Mouse (Mus musculus): Measurements from ENCODE around the gene Syt8.

Gene Syt8

DNA sequence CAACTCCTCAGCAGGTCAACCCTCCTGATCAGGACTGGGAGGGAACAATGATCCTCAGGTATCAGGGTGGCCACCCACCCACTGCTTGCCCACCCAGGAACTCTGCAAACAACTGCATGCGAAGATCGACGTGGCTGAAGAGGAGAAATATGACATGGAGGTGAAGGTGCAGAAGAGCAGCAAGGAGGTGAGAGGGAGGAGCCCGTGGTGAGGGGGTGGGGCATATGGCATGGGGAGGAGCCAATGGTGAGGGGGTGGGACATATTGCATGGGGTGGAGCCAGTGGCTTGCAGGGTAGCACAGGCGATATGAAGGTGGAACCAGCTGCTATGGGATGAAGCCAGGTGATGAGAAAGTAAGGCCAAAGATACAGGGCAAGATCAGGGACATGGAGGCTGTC, 8.8 kb downstream of the Syt8 start:
- DNase-seq (ENCODE audit: low read depth in 1 of 2, low spot score in 2 of 2) = no peak

DNA sequence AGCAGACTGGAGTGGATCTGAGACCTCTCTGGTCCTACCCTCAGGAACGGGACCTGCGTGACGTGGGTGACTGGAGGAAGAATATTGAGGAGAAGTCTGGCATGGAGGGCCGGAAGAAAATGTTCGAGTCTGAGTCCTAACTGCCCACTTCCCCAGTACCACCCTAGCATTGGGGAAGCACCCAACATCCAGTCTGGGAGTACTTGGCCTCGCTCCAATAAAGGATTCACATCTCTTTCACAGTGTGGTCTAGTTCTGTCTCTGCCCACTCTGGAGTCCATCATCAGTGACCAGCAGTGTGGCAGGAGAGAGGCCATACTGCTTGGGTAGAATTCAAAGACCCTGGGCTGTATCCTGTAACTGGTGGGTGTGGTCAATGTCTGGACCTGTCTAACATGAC, 9.5 kb downstream of the Syt8 start:
- DNase-seq (ENCODE audit: low read depth in 1 of 2, low spot score in 2 of 2) = no peak

DNA sequence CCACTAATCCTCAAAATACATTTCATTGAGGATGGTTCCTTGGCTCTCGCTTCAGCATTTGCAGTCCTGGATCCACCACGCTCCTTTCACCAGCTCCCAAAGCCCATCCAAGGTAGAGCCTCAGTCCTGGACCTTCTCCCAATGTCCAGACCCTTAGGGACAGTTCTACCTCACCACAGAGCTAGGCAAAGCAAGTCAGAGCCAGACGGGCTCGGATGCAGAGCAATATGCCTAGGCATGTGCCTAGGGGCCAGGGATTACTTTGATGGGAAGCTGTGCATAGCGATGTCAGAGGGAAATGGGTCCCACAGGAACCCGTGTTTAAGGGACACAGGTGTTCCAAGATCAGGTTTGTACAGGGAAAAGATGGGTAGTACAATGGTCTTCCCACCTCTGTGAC, 10.7 kb downstream of the Syt8 start:
- DNase-seq (ENCODE audit: low read depth in 1 of 2, low spot score in 2 of 2) = no peak

DNA sequence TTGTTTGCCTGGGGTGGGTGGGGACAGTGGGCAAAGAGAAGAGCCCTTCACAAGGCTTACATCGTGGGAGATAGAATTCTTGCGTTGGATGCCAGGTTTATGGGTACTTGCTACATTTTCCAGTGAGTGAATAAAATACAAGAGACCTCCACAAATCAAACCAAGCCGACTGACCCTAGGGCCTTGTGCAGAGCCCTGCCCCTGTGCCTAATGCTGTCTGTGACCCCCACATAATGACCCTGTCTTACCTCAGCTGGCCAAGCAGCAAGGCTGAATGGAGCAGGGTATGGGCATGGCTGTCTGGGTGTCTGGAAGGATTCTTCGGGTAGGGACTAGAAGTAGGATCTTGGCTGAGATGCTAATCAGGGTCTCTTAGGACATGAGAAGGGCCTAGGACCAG, 11.6 kb downstream of the Syt8 start:
- DNase-seq (ENCODE audit: low read depth in 1 of 2, low spot score in 2 of 2) = no peak

DNA sequence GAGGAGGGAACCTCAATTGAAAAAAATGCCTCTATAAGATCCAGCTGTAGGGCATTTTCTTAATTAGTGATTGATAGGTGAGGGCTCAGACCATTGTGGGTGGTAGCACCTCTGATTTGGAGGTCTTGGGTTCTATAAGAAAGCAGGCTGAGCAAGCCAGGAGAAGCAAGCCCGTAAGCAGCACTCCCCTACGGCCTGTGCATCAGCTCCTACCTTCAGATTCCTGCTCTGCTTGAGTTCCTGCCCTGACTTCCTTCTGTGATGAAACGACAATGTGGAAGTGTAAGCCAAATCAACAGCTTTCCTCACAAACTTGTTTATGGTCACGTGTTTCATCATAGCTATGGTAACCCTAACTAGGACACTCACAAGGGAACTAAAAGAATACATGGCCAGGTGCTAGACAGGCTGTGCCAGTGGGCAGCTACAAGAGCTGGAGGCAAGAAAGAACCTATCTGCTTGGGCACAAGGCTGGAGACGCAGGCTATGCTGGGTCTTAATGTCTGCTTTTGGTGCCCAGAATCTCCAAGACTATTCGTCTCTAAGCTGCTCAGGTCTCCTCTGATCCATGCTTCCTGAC, 14.5 kb downstream of the Syt8 start:
- no peak for DNase-seq (ENCODE audit: low read depth in 1 of 2, low spot score in 2 of 2)

DNA sequence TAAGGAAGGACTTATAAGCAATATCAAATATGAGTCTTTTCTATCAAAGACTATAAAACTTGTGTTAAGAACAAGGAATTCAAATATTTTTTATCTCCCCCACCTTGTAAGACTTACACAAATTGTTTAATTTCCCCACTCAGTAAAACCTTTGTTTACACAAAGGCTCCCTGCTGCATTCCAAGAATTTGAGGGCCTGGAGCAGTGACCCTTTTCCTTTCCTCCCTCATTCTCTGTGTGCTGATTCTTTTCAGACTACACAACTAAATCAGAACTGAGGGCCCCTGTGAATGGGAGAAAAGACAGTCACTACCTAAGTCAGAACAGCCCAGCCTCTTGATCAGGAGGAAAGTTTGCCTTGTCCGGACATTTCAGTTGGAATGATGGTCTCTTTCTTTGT, 20.1 kb downstream of the Syt8 start:
- DNase-seq (ENCODE audit: low read depth in 1 of 2, low spot score in 2 of 2) = no peak

DNA sequence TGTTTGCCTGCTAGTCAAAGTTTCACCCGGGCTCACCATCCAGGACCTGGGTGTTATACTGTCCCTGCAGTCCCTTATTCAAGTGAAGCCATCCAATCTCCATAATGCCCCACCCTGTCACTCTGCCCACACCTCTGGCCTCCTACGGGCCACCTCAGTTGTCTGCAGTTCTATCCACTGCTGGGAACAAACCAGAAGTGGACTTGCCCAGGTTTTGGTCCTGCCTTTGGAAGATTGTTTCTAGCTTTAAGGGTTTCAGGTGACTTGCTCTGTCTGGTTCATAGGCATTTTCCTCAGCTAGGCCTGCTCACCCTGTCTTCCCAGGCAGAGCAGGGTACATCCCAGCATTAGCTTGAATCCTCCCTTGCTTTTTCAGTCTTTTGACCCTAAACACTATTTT, 20.6 kb downstream of the Syt8 start:
- no peak for DNase-seq (ENCODE audit: low read depth in 1 of 2, low spot score in 2 of 2)

DNA sequence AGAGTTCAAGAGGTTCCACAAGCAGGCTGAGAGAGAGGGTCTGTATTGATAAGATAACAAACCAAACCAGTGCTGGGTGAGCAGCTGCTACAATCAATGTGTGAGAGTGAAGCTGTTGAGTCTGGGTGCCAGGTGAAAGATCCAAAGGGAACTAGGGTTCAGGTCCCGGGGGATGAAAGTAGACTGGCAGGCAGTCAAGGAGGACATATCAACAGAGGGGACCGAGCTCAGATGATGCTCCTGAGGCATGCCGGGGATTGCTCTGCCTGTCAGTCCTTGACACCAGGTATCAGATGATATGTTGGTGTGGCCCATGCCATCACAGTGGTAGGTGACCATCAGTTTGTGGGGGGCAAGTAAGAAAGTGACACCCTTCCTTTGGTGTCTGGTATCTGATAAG, 22.2 kb downstream of the Syt8 start:
- DNase-seq (ENCODE audit: low read depth in 1 of 2, low spot score in 2 of 2) = no peak

DNA sequence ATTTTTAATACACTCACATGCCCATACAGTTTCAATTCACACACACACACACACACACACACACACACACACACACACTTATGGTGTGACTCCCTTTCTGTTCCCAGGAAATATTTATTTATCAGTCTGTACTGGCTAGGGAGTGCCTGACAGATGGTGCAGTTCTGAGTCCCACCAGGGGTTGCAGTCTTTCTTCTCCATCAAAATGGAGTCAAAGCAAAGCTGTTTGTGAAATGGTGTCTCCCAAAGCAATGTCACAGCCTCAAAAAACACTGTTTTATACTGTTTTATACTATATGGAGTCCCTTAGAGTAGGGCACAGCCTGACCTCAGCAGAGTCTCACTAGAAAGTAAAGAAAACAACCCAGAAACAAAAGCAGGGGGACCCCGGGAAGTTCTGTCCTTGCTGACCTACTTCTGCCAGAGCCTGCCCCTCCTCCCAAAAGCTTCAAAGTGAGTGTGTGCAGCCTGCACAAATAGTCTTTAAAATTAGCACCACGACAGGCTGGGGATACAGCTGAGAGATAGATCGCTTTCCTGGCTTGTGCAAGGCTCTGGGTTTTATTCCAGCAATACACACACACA, 22.7 kb downstream of the Syt8 start:
- DNase-seq (ENCODE audit: low read depth in 1 of 2, low spot score in 2 of 2) = no peak

DNA sequence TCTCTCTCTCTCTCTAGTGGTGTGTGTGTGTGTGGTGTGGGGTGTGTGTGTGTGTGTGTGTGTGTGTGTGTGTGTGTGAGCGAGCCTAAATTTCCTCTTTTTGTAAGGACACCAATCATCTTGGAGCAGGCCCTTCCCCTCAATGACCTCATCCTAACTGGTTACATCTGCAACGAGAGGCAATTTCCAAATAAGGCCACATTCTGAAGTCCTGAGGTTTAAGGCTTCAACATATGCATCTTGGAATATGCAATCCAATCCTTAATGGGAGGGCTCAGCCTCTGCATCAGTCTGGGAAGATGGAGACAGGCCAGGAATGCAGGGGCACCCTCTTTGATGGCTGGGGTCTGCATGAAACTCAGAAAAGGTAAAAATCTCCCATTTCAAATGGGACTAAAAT, 23.4 kb downstream of the Syt8 start:
- DNase-seq (ENCODE audit: low read depth in 1 of 2, low spot score in 2 of 2) = no peak

DNA sequence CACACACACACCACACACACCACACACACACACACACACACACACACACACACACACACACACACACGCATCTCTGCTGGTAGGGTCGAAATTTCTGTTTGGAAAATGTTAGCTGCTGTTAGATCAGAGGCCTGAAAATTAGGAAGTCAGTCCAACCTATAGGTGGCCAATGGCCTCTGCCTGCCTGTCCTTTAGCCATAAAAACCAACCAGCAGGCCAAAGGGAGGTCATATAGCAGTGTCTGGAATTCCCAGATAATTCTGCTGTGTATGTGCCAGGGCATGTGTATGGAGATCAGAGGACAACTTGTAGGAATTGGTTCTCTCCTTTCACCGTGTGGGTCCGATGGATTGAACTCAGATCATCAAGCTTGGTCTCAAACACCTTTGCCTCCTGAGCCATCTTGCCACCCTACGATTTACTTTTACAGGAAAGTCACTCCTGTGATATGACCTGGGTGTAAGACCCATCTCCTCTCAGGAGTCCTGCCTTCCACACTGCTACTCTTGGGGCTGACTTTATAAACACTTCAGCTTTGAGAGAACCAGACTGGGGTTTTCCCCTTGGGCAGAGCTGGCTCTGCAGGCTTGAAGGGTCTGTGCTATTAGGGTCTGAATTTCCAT, 24.1 kb downstream of the Syt8 start:
- DNase-seq (ENCODE audit: low read depth in 1 of 2, low spot score in 2 of 2) = no peak

DNA sequence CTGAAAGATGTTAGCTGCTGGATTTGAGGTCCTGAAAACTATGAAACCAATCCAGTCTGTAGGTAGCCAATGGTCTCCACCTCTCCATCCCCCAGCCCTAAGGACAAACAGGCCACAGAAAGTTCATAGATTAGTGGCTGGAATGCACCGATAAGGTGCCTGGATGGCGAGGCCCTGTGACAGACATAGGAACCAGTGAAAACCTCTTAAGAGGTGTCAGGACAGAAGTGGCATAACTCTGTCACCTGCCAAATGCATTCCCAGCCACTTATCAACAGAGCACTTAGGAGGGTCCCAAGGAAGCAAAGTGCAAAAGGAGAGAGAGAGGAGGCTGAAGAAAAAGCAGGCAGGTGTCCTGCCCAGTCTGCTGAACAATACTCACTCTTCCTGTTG, 24.6 kb downstream of the Syt8 start:
- DNase-seq (ENCODE audit: low read depth in 1 of 2, low spot score in 2 of 2) = no peak

DNA sequence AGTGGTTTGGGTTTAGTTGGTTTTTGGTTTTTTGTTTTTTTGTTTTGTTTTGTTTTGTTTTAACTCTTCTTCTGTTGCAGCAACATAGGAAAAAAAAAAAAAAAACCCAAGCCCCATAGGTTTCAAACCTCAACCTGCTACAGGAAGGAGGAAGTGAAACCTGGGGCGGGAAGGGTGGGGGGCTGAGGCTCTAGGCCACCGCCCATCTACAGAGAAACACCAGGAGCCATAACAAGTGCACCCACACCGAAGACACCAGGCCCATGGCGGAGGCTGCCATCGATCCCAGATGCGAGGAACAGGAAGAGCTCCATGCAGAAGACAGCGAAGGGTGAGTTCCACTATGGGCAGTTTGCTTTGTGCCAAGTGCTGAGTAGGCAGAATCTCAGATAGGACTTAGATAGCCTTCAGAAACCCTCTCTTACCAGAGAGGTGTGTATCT, 26.0 kb downstream of the Syt8 start, which contains the start of gene Lsp1:
TSS of gene Lsp1 (plus strand) at position 174 of the 442 bp plus-strand sequence.
- no peak for DNase-seq (ENCODE audit: low read depth in 1 of 2, low spot score in 2 of 2)

DNA sequence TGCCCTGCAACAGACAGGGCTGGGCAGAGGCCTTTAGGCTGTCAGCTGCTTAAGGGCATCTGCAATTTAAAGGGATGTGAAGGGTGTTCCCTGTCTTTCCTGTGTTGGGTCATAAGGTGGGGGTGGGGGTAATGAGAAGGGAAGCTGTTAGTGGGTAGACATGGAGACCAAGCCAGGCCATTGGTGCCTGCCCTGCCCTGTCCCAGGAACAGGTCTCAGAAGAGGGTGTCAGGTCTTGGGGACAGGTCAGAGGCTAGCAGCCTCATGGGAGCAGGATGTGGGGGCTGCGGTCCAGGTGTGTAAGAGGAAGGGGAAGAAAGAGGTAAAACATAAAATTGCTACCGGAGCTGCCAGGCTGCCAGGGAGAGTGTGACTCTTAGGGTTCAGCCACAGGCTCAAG, 26.8 kb downstream of the Syt8 start:
- DNase-seq (ENCODE audit: low read depth in 1 of 2, low spot score in 2 of 2) = no peak

DNA sequence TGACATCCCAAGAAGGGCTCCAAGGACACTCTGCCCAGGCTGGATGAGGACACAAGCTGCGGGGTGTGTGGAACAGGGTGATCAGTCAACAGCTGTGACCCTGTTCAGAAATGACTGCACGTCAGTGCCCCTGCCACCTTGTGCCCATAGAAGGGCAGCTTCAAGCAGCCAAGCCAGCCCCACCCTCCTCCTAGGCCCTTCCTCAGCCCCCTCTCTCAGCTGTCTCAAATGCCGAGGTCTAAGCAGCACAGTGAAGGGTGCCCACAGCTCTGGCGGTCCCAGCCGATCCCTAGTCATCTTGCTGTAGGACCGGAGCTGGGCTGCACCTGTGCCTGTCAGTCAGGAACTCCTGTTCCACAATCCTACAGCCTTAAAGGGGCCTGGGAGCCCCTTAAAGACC, 27.5 kb downstream of the Syt8 start:
- no peak for DNase-seq (ENCODE audit: low read depth in 1 of 2, low spot score in 2 of 2)

DNA sequence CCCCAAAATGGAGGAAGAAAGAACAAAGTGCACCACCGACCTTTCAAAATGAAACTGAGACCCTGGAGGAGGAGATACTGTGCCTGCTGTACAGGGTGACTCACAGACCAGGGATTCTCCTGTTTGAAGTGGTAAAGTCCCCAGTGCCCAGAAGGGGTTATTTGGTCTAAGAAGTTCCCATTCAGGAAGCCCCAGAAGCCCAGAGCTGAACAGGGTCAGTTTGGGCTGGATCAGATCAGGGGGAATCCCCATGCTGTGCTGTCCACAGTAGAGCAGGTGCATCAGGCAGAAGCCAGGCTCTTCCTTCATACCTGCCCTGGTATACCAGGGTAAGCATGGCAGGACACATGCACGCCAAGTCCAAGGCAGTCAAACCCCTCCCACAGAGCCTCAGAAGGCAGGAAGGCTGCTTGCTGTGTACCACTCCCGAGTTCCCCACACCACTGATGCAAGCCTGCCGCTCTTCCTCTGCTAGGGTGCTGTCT, 28.0 kb downstream of the Syt8 start:
- peak in 1 of 2 experiments; percentile 31 for DNase-seq (ENCODE audit: low read depth in 1 of 2, low spot score in 2 of 2)

DNA sequence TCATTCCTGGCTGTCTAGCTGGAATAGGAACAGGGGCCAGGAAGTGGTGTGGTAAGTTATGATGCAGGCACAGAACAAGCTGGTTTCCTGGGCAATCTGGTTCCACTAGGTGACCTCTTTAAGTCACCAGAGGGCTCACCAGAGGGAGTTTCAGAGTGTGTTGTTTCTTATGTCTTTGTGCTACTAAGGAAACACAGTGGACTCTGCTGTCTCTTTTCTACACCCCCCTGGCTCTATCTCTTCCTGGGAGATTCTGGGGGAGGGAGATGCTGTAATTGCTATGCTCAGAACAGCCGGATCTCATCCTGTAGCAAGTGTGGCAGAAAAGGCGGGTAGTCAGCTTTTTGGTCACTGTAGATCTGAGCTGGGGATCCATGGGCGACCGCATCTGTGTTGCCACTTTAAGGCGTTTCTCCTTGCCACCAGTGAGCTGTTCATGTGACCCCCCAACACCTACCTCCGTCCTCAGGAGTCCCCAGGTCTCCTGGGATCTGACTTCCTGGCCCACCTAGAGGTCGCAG, 35.6 kb downstream of the Syt8 start:
- no peak for DNase-seq (ENCODE audit: low read depth in 1 of 2, low spot score in 2 of 2)

DNA sequence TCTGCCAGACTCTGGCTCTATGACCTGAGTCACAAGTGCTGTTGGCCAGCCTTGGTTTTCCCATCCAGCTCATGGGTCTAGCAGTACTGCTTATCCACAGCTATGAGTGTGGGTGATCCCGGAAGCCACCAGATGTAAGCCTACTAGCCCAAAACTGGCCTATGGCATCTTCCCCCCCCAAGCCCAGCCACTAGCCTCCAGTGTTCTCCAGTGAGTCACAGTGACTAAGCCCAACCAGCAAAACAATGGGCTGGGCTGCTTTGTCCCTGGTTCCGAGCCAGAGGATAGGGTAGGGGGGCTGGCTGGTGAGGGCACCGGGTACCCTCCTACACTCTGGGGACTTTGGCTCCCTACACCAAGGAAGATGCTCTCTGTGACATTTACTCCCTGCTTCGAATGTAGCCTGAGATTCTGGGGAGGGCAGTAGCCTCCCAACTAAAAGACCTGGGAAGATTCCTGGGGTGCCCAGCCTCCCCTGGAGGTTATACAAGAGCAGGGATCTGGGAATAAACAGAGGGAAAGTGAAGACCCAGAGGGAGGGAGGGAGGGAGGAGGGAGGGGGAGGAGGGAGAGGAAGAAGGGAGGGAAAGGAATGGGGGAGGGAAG, 36.3 kb downstream of the Syt8 start:
- DNase-seq (ENCODE audit: low read depth in 1 of 2, low spot score in 2 of 2) = no peak

DNA sequence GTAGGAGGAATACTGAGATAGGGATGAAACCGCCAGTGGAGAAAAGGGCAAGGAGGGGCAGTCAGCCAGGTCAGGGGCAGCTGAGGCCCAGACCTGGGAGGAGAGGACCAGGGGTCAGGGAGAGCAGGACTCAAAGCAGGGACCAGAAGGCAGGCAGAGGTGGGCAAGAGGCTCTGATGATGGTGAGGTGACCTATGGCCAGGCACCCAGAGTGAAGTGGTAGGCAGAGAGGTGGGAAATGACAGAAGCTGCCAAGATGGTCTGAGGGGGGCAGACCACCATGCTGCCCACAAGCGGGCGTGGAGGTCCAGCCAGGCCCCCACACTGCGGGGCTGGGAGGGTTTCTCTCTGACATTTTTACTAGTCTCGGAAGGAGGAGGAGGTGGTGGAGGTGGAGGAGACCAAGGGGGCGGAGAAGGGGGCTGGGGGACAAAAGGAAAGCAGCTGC, 36.8 kb downstream of the Syt8 start:
- no peak for DNase-seq (ENCODE audit: low read depth in 1 of 2, low spot score in 2 of 2)

DNA sequence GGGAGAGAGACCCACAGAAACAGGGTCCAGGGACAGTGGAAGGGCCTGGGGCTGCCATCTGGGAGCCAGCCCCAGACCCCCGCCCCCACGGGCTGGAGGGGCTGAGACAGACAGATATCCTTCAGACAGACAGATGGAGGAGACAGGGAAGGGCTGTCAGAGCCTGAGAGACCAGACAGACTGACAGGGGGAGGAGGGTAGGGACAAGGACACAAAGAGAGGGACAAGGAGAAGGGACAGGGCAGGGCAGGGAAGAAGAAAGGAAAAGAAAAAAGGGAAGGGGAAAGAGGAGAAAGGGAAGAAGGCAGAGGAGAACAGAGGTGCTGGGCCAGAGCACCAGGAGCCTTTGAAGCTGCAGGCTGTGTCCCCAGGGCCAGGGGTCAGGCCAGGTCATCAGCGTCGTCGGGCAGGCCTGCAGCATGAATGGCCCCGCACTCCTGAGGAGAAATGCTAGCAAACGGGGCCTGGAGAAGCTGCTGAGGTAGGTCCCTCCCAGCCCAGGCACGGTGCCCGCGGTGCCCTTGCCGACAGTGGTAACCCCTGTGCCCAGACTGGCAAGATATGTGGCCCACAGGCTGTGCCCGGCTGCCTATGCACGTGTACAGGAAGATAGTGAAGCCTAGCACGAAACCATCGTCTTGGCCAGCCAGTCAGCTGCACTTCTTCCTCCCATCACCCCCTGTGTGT, 37.4 kb downstream of the Syt8 start:
- DNase-seq (ENCODE audit: low read depth in 1 of 2, low spot score in 2 of 2) = no peak

DNA sequence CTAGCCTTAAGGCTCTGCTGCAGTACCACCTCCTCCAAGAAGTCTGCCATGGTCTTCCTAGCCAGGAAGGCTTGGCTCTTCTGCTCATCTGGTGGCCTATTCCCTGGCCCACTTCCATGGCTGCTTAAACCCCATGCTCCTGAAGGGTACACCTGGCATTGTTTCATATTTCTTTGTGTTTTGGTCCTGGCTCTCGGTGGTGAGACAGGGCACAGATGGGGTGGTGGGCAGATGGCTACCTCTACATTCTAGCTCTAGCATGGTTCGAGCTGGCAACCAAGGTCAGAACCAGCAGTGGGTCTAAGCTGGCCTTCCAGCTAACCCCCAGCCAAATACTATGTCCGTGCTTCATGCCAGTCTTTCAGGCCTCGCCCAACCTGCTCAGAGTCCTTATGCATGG, 38.3 kb downstream of the Syt8 start:
- DNase-seq (ENCODE audit: low read depth in 1 of 2, low spot score in 2 of 2) = no peak
